Mouse (Mus musculus) bone marrow, adult 2 months (tissue): ENCODE measurements at regions not wholly inside any gene's neighbourhood (a gene's known extent, or its start where the extent isn't known, plus 50 kb on each side); places are given as distances from the start of the nearest gene placed in this dataset.

ENCODE experiments used
- CTCF ChIP-seq: fragments of 200-500 bp; IDR thresholded peaks from 2 replicates; pipeline ENCODE4 v1.5.1; 2011; ENCODE audit warnings: low read length, control low read depth; ENCODE audit not compliant: control insufficient read depth, insufficient read depth
- POLR2A ChIP-seq: fragments of 200-500 bp; IDR thresholded peaks from 2 replicates; pipeline ENCODE4 v1.6.1; 2011; ENCODE audit warnings: low read depth, mild to moderate bottlenecking, control low read depth, low read length, borderline replicate concordance; ENCODE audit not compliant: control insufficient read depth

- TF ChIP-seq CTCF: no peak
- no peak for TF ChIP-seq POLR2A
Observed at GRCm38 (mm10) chr13:5248671-5249391, 612.5 kb upstream of the Klf6 start.
